Mouse (Mus musculus): Measurements from ENCODE around the gene Pdxk. TPM values are rescaled to one million over a fixed set of nuclear protein-coding genes. Genes with fewer than 3 reads are reported as not detected.
"Not testable (repeated sequence)": the region's sequence is repeated elsewhere in the genome, so short reads cannot be mapped to it uniquely, and the experiment has no call there.

The Pdxk gene
- 13.6 and 13.9 TPM in 2 replicates for polyA plus RNA-seq (2015; fragmentation: Nextera tagmentation; extraction: Ambion mirVana)

GRCm38 (mm10) chr10:78464792-78465207 is at the start of gene Pdxk:
Pdxk (minus strand) TSS chr10:78464975.
- no peaks in the 10 kb centered on the region for H3K36me3 ChIP-seq
- ATAC-seq (replicated peaks), result peak; percentile 93
- WGBS, result under 1% methylated on average over 35 of the region's 35 CpGs
- H3K4me1 ChIP-seq, result peaks cover 11% of the 10 kb centered on the region
- no peaks in the 10 kb centered on the region for H3K9me3 ChIP-seq
- H3K4me3 ChIP-seq, result peak within 1 kb of the TSS; percentile 82
- peak within 1 kb of the TSS; percentile 100 for H3K4me2 ChIP-seq (replicated peaks)
- no peaks in the 10 kb centered on the region for H3K27me3 ChIP-seq
- peak within 1 kb of the TSS; percentile 66 for H3K9ac ChIP-seq (replicated peaks)
- H3K27ac ChIP-seq (replicated peaks), result peak within 1 kb of the TSS; percentile 43; the same call in 1 of the 2 replicates

- Histone ChIP-seq H3K9me3 (no peaks in the 10 kb centered on the region), H3K9ac (replicated peaks) (no peak overlapping the region), H3K27me3 (no peaks in the 10 kb centered on the region), H3K4me3 (no peak overlapping the region), H3K4me1 (no peaks in the 10 kb centered on the region), H3K4me2 (replicated peaks) (no peak overlapping the region), H3K27ac (replicated peaks) (no peak overlapping the region), H3K36me3 (no peaks in the 10 kb centered on the region)
- ATAC-seq (replicated peaks), result no peak
- 80% methylated on average over 6 of the region's 6 CpGs for WGBS
Measured at GRCm38 (mm10) chr10:78502986-78503733, 38.4 kb upstream of the Pdxk start.

- 9% methylated on average over 26 of the region's 26 CpGs for WGBS
- peak; percentile 70 for ATAC-seq (replicated peaks)
- peak overlapping the region; percentile 15; the same call in 1 of the 2 replicates for H3K4me3 ChIP-seq
- no peaks in the 10 kb centered on the region for H3K9me3 ChIP-seq
- H3K4me1 ChIP-seq, result 0 out of 2 replicates have a peak, but pooled peaks cover 5% of the 10 kb centered on the region
- peaks cover 4% of the 10 kb centered on the region; the same call in 1 of the 2 replicates for H3K27me3 ChIP-seq
- H3K4me2 ChIP-seq (replicated peaks), result peak overlapping the region; percentile 34
- no peak overlapping the region for H3K27ac ChIP-seq (replicated peaks)
- H3K36me3 ChIP-seq, result no peaks in the 10 kb centered on the region
- H3K9ac ChIP-seq (replicated peaks), result no peak overlapping the region
Measured at GRCm38 (mm10) chr10:78487431-78488086, 22.8 kb upstream of the Pdxk start.

GRCm38 (mm10) chr10:78486871-78487270 is 22.1 kb upstream of the Pdxk start:
- no peak overlapping the region for H3K27ac ChIP-seq (replicated peaks)
- H3K9me3 ChIP-seq, result no peaks in the 10 kb centered on the region
- no peak overlapping the region for H3K4me3 ChIP-seq
- H3K36me3 ChIP-seq, result no peaks in the 10 kb centered on the region
- H3K27me3 ChIP-seq, result peaks cover 4% of the 10 kb centered on the region; the same call in 1 of the 2 replicates
- no peak overlapping the region for H3K4me2 ChIP-seq (replicated peaks)
- WGBS, result 78% methylated on average over 5 of the region's 5 CpGs
- H3K4me1 ChIP-seq, result peaks cover 9% of the 10 kb centered on the region; the same call in 1 of the 2 replicates
- H3K9ac ChIP-seq (replicated peaks), result no peak overlapping the region
- ATAC-seq (replicated peaks), result 0 out of 2 replicates have a peak, but pooled peaks have one; percentile 34

- not testable (repeated sequence) for H3K4me2 ChIP-seq (replicated peaks); H3K27ac ChIP-seq (replicated peaks); H3K4me3 ChIP-seq; H3K36me3 ChIP-seq; H3K27me3 ChIP-seq; H3K9me3 ChIP-seq; H3K9ac ChIP-seq (replicated peaks); ATAC-seq (replicated peaks)
- peaks cover 15% of the 10 kb centered on the region for H3K4me1 ChIP-seq
- WGBS, result 64% methylated on average over 2 of the region's 2 CpGs
Measured at GRCm38 (mm10) chr10:78485369-78485768, 20.6 kb upstream of the Pdxk start.

GRCm38 (mm10) chr10:78481928-78482499 is 17.2 kb upstream of the Pdxk start:
- Histone ChIP-seq H3K27ac (replicated peaks) (no peak overlapping the region), H3K27me3 (peaks cover 4% of the 10 kb centered on the region; the same call in 1 of the 2 replicates), H3K9me3 (no peaks in the 10 kb centered on the region), H3K4me2 (replicated peaks) (peak overlapping the region; percentile 86), H3K4me3 (peak overlapping the region; percentile 54), H3K36me3 (no peaks in the 10 kb centered on the region), H3K9ac (replicated peaks) (peak overlapping the region; percentile 47), H3K4me1 (peaks cover 10% of the 10 kb centered on the region)
- peak; percentile 95 for ATAC-seq (replicated peaks)
- 1% methylated on average over 35 of the region's 35 CpGs for WGBS

- 39% methylated on average over 21 of the region's 21 CpGs for WGBS
- Histone ChIP-seq H3K9me3 (no peaks in the 10 kb centered on the region), H3K4me3 (peak overlapping the region; percentile 54), H3K9ac (replicated peaks) (peak overlapping the region; percentile 47), H3K4me2 (replicated peaks) (peak overlapping the region; percentile 86), H3K27me3 (peaks cover 4% of the 10 kb centered on the region; the same call in 1 of the 2 replicates), H3K4me1 (peaks cover 10% of the 10 kb centered on the region), H3K36me3 (no peaks in the 10 kb centered on the region), H3K27ac (replicated peaks) (no peak overlapping the region)
- 0 out of 2 replicates have a peak, but pooled peaks have one; percentile 11 for ATAC-seq (replicated peaks)
Measured at GRCm38 (mm10) chr10:78480954-78481927, 16.5 kb upstream of the Pdxk start.

GRCm38 (mm10) chr10:78476821-78477220 is 12.0 kb upstream of the Pdxk start:
- H3K4me3 ChIP-seq, result no peak overlapping the region
- no peak overlapping the region for H3K4me2 ChIP-seq (replicated peaks)
- no peaks in the 10 kb centered on the region for H3K27me3 ChIP-seq
- H3K36me3 ChIP-seq, result no peaks in the 10 kb centered on the region
- H3K27ac ChIP-seq (replicated peaks), result no peak overlapping the region
- WGBS, result 76% methylated on average over 4 of the region's 4 CpGs
- no peak overlapping the region for H3K9ac ChIP-seq (replicated peaks)
- ATAC-seq (replicated peaks), result no peak
- H3K9me3 ChIP-seq, result no peaks in the 10 kb centered on the region
- peaks cover 5% of the 10 kb centered on the region; the same call in 1 of the 2 replicates for H3K4me1 ChIP-seq

GRCm38 (mm10) chr10:78474759-78475158 is 10.0 kb upstream of the Pdxk start:
- Histone ChIP-seq H3K9me3 (no peaks in the 10 kb centered on the region), H3K27ac (replicated peaks) (no peak overlapping the region), H3K9ac (replicated peaks) (no peak overlapping the region), H3K4me3 (no peak overlapping the region), H3K4me2 (replicated peaks) (no peak overlapping the region), H3K27me3 (no peaks in the 10 kb centered on the region), H3K36me3 (no peaks in the 10 kb centered on the region), H3K4me1 (peaks cover 4% of the 10 kb centered on the region; the same call in 1 of the 2 replicates)
- no peak for ATAC-seq (replicated peaks)
- 74% methylated on average over 8 of the region's 8 CpGs for WGBS

GRCm38 (mm10) chr10:78473434-78473833 is 8.7 kb upstream of the Pdxk start:
- no peaks in the 10 kb centered on the region for H3K9me3 ChIP-seq
- H3K4me3 ChIP-seq, result no peak overlapping the region
- no peak for ATAC-seq (replicated peaks)
- H3K4me1 ChIP-seq, result peaks cover 4% of the 10 kb centered on the region; the same call in 1 of the 2 replicates
- H3K27me3 ChIP-seq, result no peaks in the 10 kb centered on the region
- 52% methylated on average over 5 of the region's 5 CpGs for WGBS
- no peak overlapping the region for H3K4me2 ChIP-seq (replicated peaks)
- H3K27ac ChIP-seq (replicated peaks), result no peak overlapping the region
- H3K36me3 ChIP-seq, result no peaks in the 10 kb centered on the region
- no peak overlapping the region for H3K9ac ChIP-seq (replicated peaks)

- H3K9ac ChIP-seq (replicated peaks), result no peak overlapping the region
- no peaks in the 10 kb centered on the region for H3K27me3 ChIP-seq
- no peaks in the 10 kb centered on the region for H3K9me3 ChIP-seq
- no peaks in the 10 kb centered on the region for H3K36me3 ChIP-seq
- no peak for ATAC-seq (replicated peaks)
- no peak overlapping the region for H3K4me3 ChIP-seq
- H3K27ac ChIP-seq (replicated peaks), result no peak overlapping the region
- H3K4me2 ChIP-seq (replicated peaks), result no peak overlapping the region
- 89% methylated on average over 3 of the region's 3 CpGs for WGBS
- H3K4me1 ChIP-seq, result peaks cover 4% of the 10 kb centered on the region; the same call in 1 of the 2 replicates
Measured at GRCm38 (mm10) chr10:78472046-78472445, 7.3 kb upstream of the Pdxk start.
